Mouse (Mus musculus) midbrain, postnatal 0 days (tissue): Measurements from ENCODE around the gene Ranbp9. TPM values are rescaled to one million over a fixed set of nuclear protein-coding genes. Genes with fewer than 3 reads are reported as not detected.

Experiments used
- ATAC-seq: fragments of 200-750 bp; cut with Nextera tagmentation; 2 replicates; pipeline ENCODE4 v1.8.0; 2017; ENCODE audit warnings: moderate number of reproducible peaks, mild to moderate bottlenecking, moderate TSS enrichment, moderate library complexity; ENCODE audit not compliant: low FRiP score
- DNase-seq: peaks from one replicate; pipeline ENCODE4 v3.0.0-alpha.2; 2015; ENCODE audit warnings: low spot score
- H3K27ac ChIP-seq: fragments of 300-500 bp; sonication (generic); 2 replicates; pipeline ENCODE4 v1.5.1; 2014; ENCODE audit warnings: low read depth, mild to moderate bottlenecking, low read length, mixed read lengths
- H3K27me3 ChIP-seq: fragments of 300-500 bp; sonication (generic); 2 replicates; pipeline ENCODE4 v1.6.1; 2014; ENCODE audit warnings: low read length, control low read depth, mixed read lengths; ENCODE audit not compliant: insufficient read depth
- H3K36me3 ChIP-seq: fragments of 300-500 bp; sonication (generic); 2 replicates; pipeline ENCODE4 v1.6.1; 2014; ENCODE audit warnings: low read length, control low read depth, mixed read lengths; ENCODE audit not compliant: insufficient read depth
- H3K4me1 ChIP-seq: fragments of 300-500 bp; sonication (generic); 2 replicates; pipeline ENCODE4 v1.6.1; 2014; ENCODE audit warnings: mild to moderate bottlenecking, control low read depth, antibody characterized with exemption, low read length, mixed read lengths; ENCODE audit not compliant: insufficient read depth
- H3K4me2 ChIP-seq: fragments of 300-500 bp; sonication (generic); 2 replicates; pipeline ENCODE4 v1.6.1; 2014; ENCODE audit warnings: low read depth, mild to moderate bottlenecking, low read length, mixed read lengths; ENCODE audit not compliant: poor library complexity, severe bottlenecking
- H3K4me3 ChIP-seq: fragments of 300-500 bp; sonication (generic); 2 replicates; pipeline ENCODE4 v1.5.1; 2014; ENCODE audit warnings: low read depth, mild to moderate bottlenecking, low read length, moderate library complexity
- H3K9ac ChIP-seq: fragments of 300-500 bp; sonication (generic); replicated peaks from 2 replicates; pipeline ENCODE4 v1.6.1; 2014; ENCODE audit warnings: mild to moderate bottlenecking, low read length, moderate library complexity, mixed read lengths; ENCODE audit not compliant: poor library complexity, severe bottlenecking
- H3K9me3 ChIP-seq: fragments of 300-500 bp; sonication (generic); 2 replicates; pipeline ENCODE4 v1.6.1; 2016; ENCODE audit warnings: low read length, control low read depth
- CTCF ChIP-seq: IDR thresholded peaks from 2 replicates; pipeline ENCODE4 v1.5.1; 2016; ENCODE audit warnings: antibody characterized with exemption, mild to moderate bottlenecking
- WGBS: fragments of 180-500 bp; shearing (Covaris S2); extraction: QIAGEN DNeasy Blood & Tissue Kit; methylation state at CpG from one replicate; pipeline ENCODE4 v1.1.7; 2014; 5-methylcytosine and 5-hydroxymethylcytosine counted together
- polyA plus RNA-seq: library from polyadenylated mRNA; unstranded; fragments of >200 nt; fragmentation: Nextera tagmentation; extraction: Ambion mirVana; gene quantifications from 2 replicates; pipeline ENCODE4 v1.2.1, GENCODE M21; 2015
- total RNA-seq: library from RNA; depleted of rRNA; stranded (reverse); fragments of >200 nt; gene quantifications from 2 replicates; pipeline ENCODE4 v1.2.3, GENCODE M21; 2014

The Ranbp9 gene
- total and polyA plus RNA-seq, 2 experiments from 2014 or later = 11.7 to 43.7 TPM

- DNase-seq (no peak), ATAC-seq (no peak)
- H3K36me3 ChIP-seq = peaks cover 33% of the 10 kb centered on the region
- H3K9me3 ChIP-seq = no peaks in the 10 kb centered on the region
- H3K4me2 ChIP-seq = no peak overlapping the region
- H3K27ac ChIP-seq = no peak overlapping the region
- TF ChIP-seq CTCF = no peak
- 91% methylated on average over 2 of the region's 2 CpGs for WGBS
- H3K9ac ChIP-seq = no peak overlapping the region
- no peaks in the 10 kb centered on the region for H3K27me3 ChIP-seq
- no peaks in the 10 kb centered on the region for H3K4me1 ChIP-seq
- H3K4me3 ChIP-seq = no peak overlapping the region
These were observed 67.5 kb downstream of the Ranbp9 start for GRCm38 (mm10) chr13:43413611-43414010.

- no peak overlapping the region for H3K9ac ChIP-seq
- H3K27me3 ChIP-seq = no peaks in the 10 kb centered on the region
- H3K4me2 ChIP-seq = no peak overlapping the region
- no peak for DNase-seq
- TF ChIP-seq CTCF = no peak
- ATAC-seq = no peak
- WGBS = 89% methylated on average over 7 of the region's 7 CpGs
- no peak overlapping the region for H3K4me3 ChIP-seq
- H3K9me3 ChIP-seq = no peaks in the 10 kb centered on the region
- H3K4me1 ChIP-seq = no peaks in the 10 kb centered on the region
- peaks cover 33% of the 10 kb centered on the region for H3K36me3 ChIP-seq
- no peak overlapping the region for H3K27ac ChIP-seq
These were observed 68.8 kb downstream of the Ranbp9 start for GRCm38 (mm10) chr13:43412311-43412710.

GRCm38 (mm10) chr13:43399576-43399975 lies 81.5 kb downstream of the Ranbp9 start:
- Histone ChIP-seq H3K9ac (no peak overlapping the region), H3K9me3 (no peaks in the 10 kb centered on the region), H3K4me3 (no peak overlapping the region), H3K36me3 (peaks cover 23% of the 10 kb centered on the region), H3K4me2 (peak overlapping the region; percentile 72; the same call in 1 of the 2 replicates), H3K27ac (no peak overlapping the region), H3K4me1 (no peaks in the 10 kb centered on the region), H3K27me3 (no peaks in the 10 kb centered on the region)
- DNase-seq (no peak), ATAC-seq (no peak)
- 90% methylated on average over 5 of the region's 5 CpGs for WGBS
- TF ChIP-seq CTCF = no peak

GRCm38 (mm10) chr13:43398297-43399080 lies 82.6 kb downstream of the Ranbp9 start, which contains the start of gene Nol7:
Gene Nol7 (plus strand): TSS chr13:43398390.
- Histone ChIP-seq H3K4me3 (peak within 1 kb of the TSS; percentile 87), H3K4me1 (no peaks in the 10 kb centered on the region), H3K9me3 (no peaks in the 10 kb centered on the region), H3K9ac (peak within 1 kb of the TSS; percentile 93), H3K27ac (peak within 1 kb of the TSS; percentile 97), H3K4me2 (peak within 1 kb of the TSS; percentile 72), H3K27me3 (no peaks in the 10 kb centered on the region), H3K36me3 (peaks cover 17% of the 10 kb centered on the region; the same call in 1 of the 2 replicates)
- TF ChIP-seq CTCF = peak; percentile 91
- WGBS = 2% methylated on average over 57 of the region's 72 CpGs
- DNase-seq (peak; percentile 95), ATAC-seq (peak; percentile 94)

DNA sequence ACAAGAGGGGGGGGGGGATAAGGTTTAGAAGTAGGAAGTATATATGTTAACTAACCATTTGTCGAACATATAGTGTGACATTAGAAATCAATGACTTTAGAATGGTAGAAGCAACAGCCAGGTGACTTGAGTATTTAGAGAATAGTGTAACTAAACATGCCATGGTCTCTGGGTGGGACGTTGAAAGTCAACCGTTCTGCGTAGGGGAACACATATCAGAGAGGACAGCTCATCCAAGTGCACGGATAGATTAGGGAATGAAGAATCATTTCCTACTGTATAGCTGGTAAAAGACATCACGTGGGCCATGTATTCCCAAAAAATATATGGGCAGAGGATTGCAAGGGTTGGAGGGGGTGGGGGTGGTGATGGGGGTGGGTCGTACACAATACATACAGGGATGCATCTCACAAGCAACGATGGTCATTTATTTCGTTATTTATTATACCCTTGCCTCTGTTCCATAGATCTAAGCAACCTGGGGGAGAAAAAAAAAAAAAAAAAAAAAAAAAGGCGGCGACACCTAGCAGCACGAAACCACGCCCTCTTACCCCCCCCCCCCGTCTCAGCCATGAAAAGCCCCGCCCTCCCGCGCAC lies 83.3 kb downstream of the Ranbp9 start:
- no peak overlapping the region for H3K27ac ChIP-seq
- peak; percentile 28; the same call in 1 of the 2 replicates for ATAC-seq
- DNase-seq = no peak
- H3K4me3 ChIP-seq = peak overlapping the region; percentile 87
- H3K36me3 ChIP-seq = peaks cover 17% of the 10 kb centered on the region; the same call in 1 of the 2 replicates
- no peaks in the 10 kb centered on the region for H3K27me3 ChIP-seq
- no peaks in the 10 kb centered on the region for H3K4me1 ChIP-seq
- no peak overlapping the region for H3K9ac ChIP-seq
- 51% methylated on average over 13 of the region's 17 CpGs for WGBS
- TF ChIP-seq CTCF = no peak
- H3K9me3 ChIP-seq = no peaks in the 10 kb centered on the region
- H3K4me2 ChIP-seq = peak overlapping the region; percentile 24; the same call in 1 of the 2 replicates

DNA sequence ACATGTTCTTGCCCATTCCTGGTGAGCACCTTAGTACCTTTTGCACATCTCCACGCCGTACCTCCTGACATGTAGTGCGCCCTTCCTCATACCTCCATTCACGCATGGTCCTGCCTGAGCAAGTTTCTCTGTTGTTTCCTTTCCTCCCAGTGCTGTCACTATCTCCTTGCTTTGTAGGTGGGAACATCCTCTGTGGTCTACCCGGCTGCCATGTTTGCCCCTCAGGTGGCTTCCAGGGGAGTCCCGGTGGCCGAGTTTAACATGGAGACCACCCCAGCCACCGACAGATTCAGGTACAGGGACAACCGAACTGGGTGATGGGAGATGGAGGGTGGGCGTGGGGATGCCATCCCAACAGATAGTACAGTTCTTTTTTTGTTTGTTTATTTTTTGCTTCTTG lies 95.8 kb downstream of the Ranbp9 start:
- no peaks in the 10 kb centered on the region for H3K36me3 ChIP-seq
- H3K27ac ChIP-seq = no peak overlapping the region
- no peak overlapping the region for H3K9ac ChIP-seq
- 97% methylated on average over 10 of the region's 10 CpGs for WGBS
- no peaks in the 10 kb centered on the region for H3K9me3 ChIP-seq
- no peak for TF ChIP-seq CTCF
- ATAC-seq = no peak
- H3K4me1 ChIP-seq = no peaks in the 10 kb centered on the region
- DNase-seq = no peak
- H3K4me2 ChIP-seq = no peak overlapping the region
- H3K27me3 ChIP-seq = no peaks in the 10 kb centered on the region
- no peak overlapping the region for H3K4me3 ChIP-seq
